Mouse (Mus musculus) granulocyte monocyte progenitor cell, adult 5-6 weeks (primary cell): ENCODE measurements at regions not wholly inside any gene's neighbourhood (a gene's known extent, or its start where the extent isn't known, plus 50 kb on each side); places are given as distances from the start of the nearest gene placed in this dataset.

Experiments
- ATAC-seq: replicated peaks from 2 replicates; pipeline ENCODE4 v1.8.0; 2016; ENCODE audit warnings: mild to moderate bottlenecking, moderate TSS enrichment, inconsistent platforms; ENCODE audit not compliant: poor library complexity, severe bottlenecking

- no peak for ATAC-seq
These were observed 150.0 kb upstream of the Adamts3 start for GRCm38 (mm10) chr5:90033103-90033502.

- peak; percentile 50; the same call in 1 of the 2 replicates for ATAC-seq
These were observed 147.6 kb upstream of the Adamts3 start for GRCm38 (mm10) chr5:90030737-90031136.

DNA sequence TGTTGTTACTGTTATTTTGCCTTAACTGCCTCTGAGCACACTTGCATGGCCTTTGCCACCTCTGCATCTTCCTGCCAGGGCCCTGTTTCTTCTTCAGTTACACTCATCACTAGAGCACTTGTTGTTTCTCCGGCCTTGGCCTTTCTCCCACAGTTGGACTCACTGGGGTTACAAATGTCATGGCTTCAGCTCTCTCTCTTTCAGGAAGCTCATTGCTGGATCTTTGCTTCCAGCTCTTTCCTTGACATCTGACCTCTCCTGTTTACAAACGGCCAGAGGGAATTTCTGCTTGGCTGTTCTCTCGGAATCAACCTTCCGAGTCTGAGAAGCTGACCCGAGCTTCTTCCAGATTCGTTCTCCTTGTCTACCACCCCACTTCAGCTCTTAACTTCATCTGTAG, 146.6 kb upstream of the Adamts3 start:
- ATAC-seq, result peak; percentile 27; the same call in 1 of the 2 replicates

DNA sequence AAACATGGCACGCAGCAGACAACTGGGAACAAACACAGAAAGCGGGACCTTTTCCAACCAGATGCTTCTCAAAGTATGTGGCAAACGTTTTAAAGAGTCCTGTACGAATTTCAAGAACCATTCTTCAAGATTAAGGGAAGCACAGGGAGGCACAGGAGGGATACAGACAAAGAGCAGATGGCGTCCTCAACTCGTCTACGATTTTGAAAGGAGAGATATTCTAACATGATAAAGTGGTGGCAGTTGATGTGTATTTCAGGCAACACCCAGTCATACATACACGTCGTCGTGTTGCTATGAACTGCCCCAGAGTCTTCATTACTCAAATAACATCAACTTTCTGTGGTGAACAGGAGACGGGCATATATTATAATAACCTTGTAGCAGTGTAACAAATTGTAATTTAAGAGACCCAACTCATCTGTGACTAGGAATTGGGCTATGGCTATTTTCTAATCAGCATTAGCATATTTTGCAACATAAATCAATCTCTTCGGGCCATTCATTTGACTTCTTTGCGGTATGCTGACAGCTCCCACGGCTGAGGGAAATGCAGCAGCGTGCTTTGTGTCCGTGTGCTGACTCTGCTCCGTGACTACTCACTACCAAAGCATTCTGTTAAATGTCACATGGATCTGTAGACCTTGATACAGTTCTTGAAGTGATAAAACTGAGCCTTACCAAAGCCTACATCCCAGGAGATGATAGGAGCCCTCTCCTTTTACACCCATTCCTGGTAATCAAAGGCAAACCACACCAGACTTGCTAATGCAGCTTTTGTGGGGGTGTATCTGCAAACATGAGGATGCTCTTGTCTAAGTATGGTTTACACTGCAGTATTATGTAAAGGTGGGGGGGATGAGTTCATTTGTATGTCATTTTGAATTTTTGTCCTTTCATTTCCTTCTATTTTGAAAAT, 144.0 kb upstream of the Adamts3 start:
- no peak for ATAC-seq

DNA sequence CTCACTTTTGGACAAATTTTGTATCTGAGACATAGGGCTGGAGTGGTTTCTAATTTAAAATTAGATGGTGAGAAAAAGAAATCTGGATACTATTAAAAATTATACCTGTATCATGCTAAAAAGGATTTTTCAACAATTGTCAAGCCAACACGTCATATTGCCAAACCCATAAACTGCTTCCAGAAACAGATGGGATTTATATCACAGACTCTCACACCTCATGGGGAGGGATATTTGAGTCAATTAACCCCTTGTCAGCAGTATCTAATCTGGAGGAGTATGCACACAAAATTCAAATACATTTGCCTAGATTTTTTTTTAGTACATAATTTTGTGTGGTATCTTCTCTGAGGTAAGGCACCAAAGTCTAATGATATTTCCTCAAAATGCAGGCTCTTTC, 138.3 kb upstream of the Adamts3 start:
- ATAC-seq, result no peak

DNA sequence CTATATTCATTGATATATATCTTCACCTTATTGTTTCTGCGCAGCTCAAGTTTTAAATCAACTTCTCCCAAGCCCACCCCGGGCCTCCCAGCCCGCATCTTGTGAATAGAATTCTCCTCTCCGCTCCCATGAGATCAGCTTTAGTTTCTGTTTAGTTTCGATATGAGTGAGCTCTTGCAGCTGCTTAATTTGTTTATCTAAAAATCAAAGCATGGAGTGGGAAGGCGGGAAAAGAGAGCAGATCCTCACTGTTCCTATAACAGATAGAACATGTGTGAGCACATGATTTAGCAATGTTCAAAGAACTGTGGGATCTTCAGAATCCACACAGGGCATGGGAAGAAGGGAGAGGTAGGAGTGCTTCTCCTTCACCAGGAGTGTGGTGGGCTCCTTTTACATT, 117.6 kb upstream of the Adamts3 start:
- no peak for ATAC-seq

- ATAC-seq, result no peak
These were observed 108.4 kb upstream of the Adamts3 start for GRCm38 (mm10) chr5:89991568-89991967.

- no peak; the same call in 1 of the 2 replicates for ATAC-seq
These were observed 98.5 kb upstream of the Adamts3 start for GRCm38 (mm10) chr5:89981627-89982026.

DNA sequence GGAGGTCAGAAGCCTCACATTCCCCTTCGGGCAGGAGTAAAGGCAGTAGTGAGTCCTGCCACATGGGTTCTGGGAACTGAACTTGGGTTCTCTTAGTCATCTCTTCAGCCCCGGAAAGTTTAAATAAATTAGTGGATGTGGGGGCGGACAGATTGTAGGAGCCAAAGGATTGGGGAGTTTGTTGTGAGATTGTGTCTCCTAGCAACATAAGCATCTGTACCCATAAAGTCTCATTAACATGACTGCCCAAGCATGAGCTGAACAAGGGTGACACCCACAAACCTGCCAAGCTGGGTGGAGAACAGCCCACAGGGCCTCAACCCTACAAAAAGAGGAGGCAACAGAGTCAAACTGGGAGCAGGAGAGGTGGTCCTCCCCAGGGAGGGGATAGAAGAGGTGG, 97.1 kb upstream of the Adamts3 start:
- ATAC-seq, result no peak

GRCm38 (mm10) chr5:89952611-89953010, 69.5 kb upstream of the Adamts3 start:
- ATAC-seq, result no peak

DNA sequence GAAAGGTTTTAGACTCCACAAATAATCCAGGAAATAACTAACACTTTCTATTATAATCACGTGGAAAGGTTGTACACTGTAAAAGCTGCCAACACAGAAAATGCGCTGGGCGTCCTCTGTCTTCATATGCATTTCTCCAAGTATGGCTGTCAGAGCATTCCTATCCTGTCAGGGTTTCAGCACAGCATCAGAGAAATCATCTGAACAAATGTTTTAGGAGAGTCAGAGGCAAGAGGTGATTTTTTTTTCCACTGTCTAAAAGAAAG, 62.5 kb upstream of the Adamts3 start:
- no peak for ATAC-seq

DNA sequence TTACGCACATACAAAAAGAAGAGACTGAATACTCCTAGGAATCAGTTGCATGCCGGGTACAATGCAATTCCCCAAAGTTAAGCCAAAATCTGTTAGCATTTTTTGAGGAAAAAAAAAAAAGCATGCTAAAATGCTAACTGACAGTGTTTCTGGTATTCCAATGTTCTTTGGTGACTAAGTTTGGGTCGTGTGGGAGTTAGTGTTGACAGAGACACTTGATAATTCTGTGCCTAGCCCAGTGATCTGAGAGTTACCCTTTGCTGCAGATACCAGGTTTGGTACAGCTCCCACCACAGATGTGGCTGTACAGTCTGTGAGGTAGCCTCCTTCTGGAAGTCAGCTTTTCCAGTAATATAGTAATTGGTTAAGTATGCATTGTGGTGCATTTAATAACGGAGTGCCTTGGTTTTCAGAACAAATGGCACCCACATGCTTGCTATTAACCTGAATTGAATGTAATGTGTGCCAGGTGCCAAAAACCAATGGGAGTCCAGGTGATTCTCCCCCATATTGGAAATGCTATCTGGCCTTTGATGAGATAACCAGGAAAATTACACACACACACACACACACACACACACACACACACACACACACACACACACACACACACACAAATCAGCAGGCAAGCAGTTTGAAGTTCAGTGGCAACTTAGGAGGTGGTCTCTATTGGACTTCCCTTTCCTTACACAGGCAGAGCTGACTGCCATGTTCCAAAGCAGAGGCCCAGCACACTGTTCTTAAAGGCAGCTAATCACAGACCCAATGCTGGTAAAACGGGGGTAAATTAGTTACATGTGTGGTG, 61.9 kb upstream of the Adamts3 start:
- ATAC-seq, result no peak

- no peak for ATAC-seq
These were observed 60.4 kb upstream of the Adamts3 start for GRCm38 (mm10) chr5:89943276-89944127.

- ATAC-seq, result no peak
These were observed 59.1 kb upstream of the Adamts3 start for GRCm38 (mm10) chr5:89942244-89942643.

GRCm38 (mm10) chr5:89932999-89933398, 49.9 kb upstream of the Adamts3 start:
- ATAC-seq, result no peak
